Mouse (Mus musculus) heart, postnatal 0 days (tissue): Measurements from ENCODE around the gene Alppl2. TPM values are rescaled to one million over a fixed set of nuclear protein-coding genes. Genes with fewer than 3 reads are reported as not detected.

Experiments used
- ATAC-seq: fragments of 200-750 bp; cut with Nextera tagmentation; 2 replicates; pipeline ENCODE4 v1.8.0; 2017; ENCODE audit warnings: low read depth, moderate number of reproducible peaks, moderate library complexity; ENCODE audit not compliant: insufficient read depth
- DNase-seq: peaks from one replicate; pipeline ENCODE4 v3.0.0-alpha.2; 2016; ENCODE audit warnings: low spot score
- H3K27ac ChIP-seq: fragments of 300-500 bp; sonication (generic); 2 replicates; pipeline ENCODE4 v1.5.1; 2014; ENCODE audit warnings: low read depth, mild to moderate bottlenecking
- H3K27me3 ChIP-seq: fragments of 300-500 bp; sonication (generic); 2 replicates; pipeline ENCODE4 v1.6.1; 2014; ENCODE audit warnings: low read length, mixed read lengths; ENCODE audit not compliant: control insufficient read depth, insufficient read depth
- H3K36me3 ChIP-seq: fragments of 300-500 bp; sonication (generic); replicated peaks from 2 replicates; pipeline ENCODE4 v1.6.1; 2014; ENCODE audit warnings: low read length, mixed read lengths; ENCODE audit not compliant: control insufficient read depth, insufficient read depth
- H3K4me1 ChIP-seq: fragments of 300-500 bp; sonication (generic); 2 replicates; pipeline ENCODE4 v1.6.1; 2014; ENCODE audit warnings: antibody characterized with exemption; ENCODE audit not compliant: control insufficient read depth, insufficient read depth
- H3K4me2 ChIP-seq: fragments of 300-500 bp; sonication (generic); 2 replicates; pipeline ENCODE4 v1.6.1; 2014; ENCODE audit warnings: low read depth, mild to moderate bottlenecking, low read length, moderate library complexity
- H3K4me3 ChIP-seq: fragments of 300-500 bp; sonication (generic); 2 replicates; pipeline ENCODE4 v1.5.1; 2014; ENCODE audit warnings: low read depth, low read length
- H3K9ac ChIP-seq: fragments of 300-500 bp; sonication (generic); replicated peaks from 2 replicates; pipeline ENCODE4 v1.6.1; 2014; ENCODE audit warnings: low read depth, low read length, mixed read lengths
- H3K9me3 ChIP-seq: fragments of 300-500 bp; sonication (generic); replicated peaks from 2 replicates; pipeline ENCODE4 v1.6.1; 2016; ENCODE audit warnings: low read length; ENCODE audit not compliant: control insufficient read depth
- CTCF ChIP-seq: IDR thresholded peaks from 2 replicates; pipeline ENCODE4 v1.5.1; 2016; ENCODE audit warnings: antibody characterized with exemption, control low read depth, low read depth
- EP300 ChIP-seq: IDR thresholded peaks from 2 replicates; pipeline ENCODE4 v1.6.1; 2016; ENCODE audit warnings: antibody characterized with exemption, low read depth
- WGBS: fragments of 180-500 bp; shearing (Covaris S2); extraction: QIAGEN DNeasy Blood & Tissue Kit; methylation state at CpG from one replicate; pipeline ENCODE4 v1.1.7; 2014; 5-methylcytosine and 5-hydroxymethylcytosine counted together
- polyA plus RNA-seq: library from polyadenylated mRNA; unstranded; fragments of >200 nt; fragmentation: Nextera tagmentation; extraction: Ambion mirVana; gene quantifications from 2 replicates; pipeline ENCODE4 v1.2.1, GENCODE M21; 2015
- total RNA-seq: library from RNA; depleted of rRNA; stranded (reverse); fragments of >200 nt; gene quantifications from 2 replicates; pipeline ENCODE4 v1.2.3, GENCODE M21; 2014; ENCODE audit warnings: low replicate concordance

Alppl2 gene
- total and polyA plus RNA-seq, 2 experiments from 2014 or later = not detected

DNA sequence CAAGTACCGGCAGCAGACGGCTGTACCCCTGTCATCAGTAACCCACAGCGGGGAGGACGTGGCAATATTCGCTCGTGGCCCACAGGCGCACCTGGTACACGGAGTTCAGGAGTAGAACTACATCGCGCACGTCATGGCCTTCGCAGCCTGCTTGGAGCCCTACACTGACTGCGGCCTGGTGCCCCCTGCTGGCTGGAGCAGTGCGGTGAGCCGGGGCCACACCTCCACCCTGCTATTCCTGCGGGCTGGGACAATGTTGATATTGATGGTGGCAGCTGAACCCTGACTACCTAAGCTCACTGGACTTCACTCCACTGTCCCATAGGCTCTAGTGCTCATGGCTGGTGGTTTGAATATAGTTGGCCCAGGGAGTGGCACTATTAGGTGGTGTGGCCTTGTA, 19.0 kb downstream of the Alppl2 start:
- no peak for ATAC-seq
- Histone ChIP-seq H3K9me3 (no peaks in the 10 kb centered on the region), H3K4me1 (no peaks in the 10 kb centered on the region), H3K4me2 (no peak overlapping the region), H3K27me3 (no peaks in the 10 kb centered on the region), H3K9ac (no peak overlapping the region), H3K36me3 (no peaks in the 10 kb centered on the region), H3K4me3 (no peak overlapping the region), H3K27ac (no peak overlapping the region)
- no peak for DNase-seq
- WGBS = 48% methylated on average over 16 of the region's 16 CpGs
- TF ChIP-seq CTCF (peak; percentile 34), EP300 (no peak)

- no peak for ATAC-seq
Measured at GRCm38 (mm10) chr1:87060913-87061312, 28.8 kb downstream of the Alppl2 start.

GRCm38 (mm10) chr1:87059042-87059665, 30.6 kb downstream of the Alppl2 start:
- TF ChIP-seq EP300 (no peak), CTCF (no peak)
- Histone ChIP-seq H3K27ac (no peak overlapping the region), H3K36me3 (no peaks in the 10 kb centered on the region), H3K4me1 (no peaks in the 10 kb centered on the region), H3K4me2 (no peak overlapping the region), H3K9ac (no peak overlapping the region), H3K9me3 (no peaks in the 10 kb centered on the region), H3K27me3 (no peaks in the 10 kb centered on the region), H3K4me3 (no peak overlapping the region)
- ATAC-seq (no peak), DNase-seq (no peak)
- WGBS = 74% methylated on average over 8 of the region's 8 CpGs

More at GRCm38 (mm10) chr1:87060913-87061312, 28.8 kb downstream of the Alppl2 start:
- Histone ChIP-seq H3K27me3 (no peaks in the 10 kb centered on the region), H3K4me2 (no peak overlapping the region), H3K4me1 (no peaks in the 10 kb centered on the region), H3K36me3 (no peaks in the 10 kb centered on the region), H3K9ac (no peak overlapping the region), H3K27ac (no peak overlapping the region), H3K9me3 (no peaks in the 10 kb centered on the region), H3K4me3 (no peak overlapping the region)
- TF ChIP-seq CTCF = no peak
- TF ChIP-seq EP300 = no peak
- no peak for DNase-seq

GRCm38 (mm10) chr1:87057075-87057474, 32.7 kb downstream of the Alppl2 start:
- Histone ChIP-seq H3K36me3 (no peaks in the 10 kb centered on the region), H3K27ac (no peak overlapping the region), H3K9ac (no peak overlapping the region), H3K4me1 (no peaks in the 10 kb centered on the region), H3K9me3 (no peaks in the 10 kb centered on the region), H3K4me2 (no peak overlapping the region), H3K27me3 (no peaks in the 10 kb centered on the region), H3K4me3 (no peak overlapping the region)
- TF ChIP-seq EP300 (no peak), CTCF (no peak)
- ATAC-seq (no peak), DNase-seq (no peak)
- 58% methylated on average over 4 of the region's 4 CpGs for WGBS

DNA sequence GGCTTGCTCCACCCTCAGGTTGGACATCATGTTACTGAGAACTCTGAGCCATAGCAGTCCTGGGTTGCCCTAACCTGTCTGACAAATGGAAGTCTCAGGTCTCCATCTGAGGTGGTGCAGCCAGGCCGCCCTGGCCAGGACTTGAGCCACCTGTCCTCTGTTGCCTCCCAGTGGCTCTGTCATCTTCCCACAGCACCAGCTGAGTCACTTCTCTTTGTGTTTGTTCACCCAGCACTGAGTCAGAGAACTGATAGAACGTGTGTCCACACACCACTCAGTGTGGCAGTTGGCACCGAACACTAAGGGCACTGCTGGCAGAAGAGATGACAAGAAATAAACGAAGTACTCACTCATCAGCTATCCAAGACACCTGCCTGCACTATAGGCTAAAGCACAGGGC, 38.4 kb downstream of the Alppl2 start:
- no peak for TF ChIP-seq EP300
- TF ChIP-seq CTCF = no peak
- no peak overlapping the region for H3K4me2 ChIP-seq
- ATAC-seq (no peak), DNase-seq (no peak)
- 62% methylated on average over 4 of the region's 4 CpGs for WGBS
- H3K9me3 ChIP-seq = no peaks in the 10 kb centered on the region
- H3K27ac ChIP-seq = no peak overlapping the region
- H3K27me3 ChIP-seq = no peaks in the 10 kb centered on the region
- no peak overlapping the region for H3K4me3 ChIP-seq
- H3K9ac ChIP-seq = no peak overlapping the region
- no peaks in the 10 kb centered on the region for H3K4me1 ChIP-seq
- H3K36me3 ChIP-seq = no peaks in the 10 kb centered on the region; the same call in 1 of the 2 replicates

GRCm38 (mm10) chr1:87050700-87051099, 39.0 kb downstream of the Alppl2 start:
- ATAC-seq (no peak), DNase-seq (no peak)
- H3K27me3 ChIP-seq = no peaks in the 10 kb centered on the region
- H3K4me3 ChIP-seq = no peak overlapping the region
- no peaks in the 10 kb centered on the region for H3K9me3 ChIP-seq
- no peak overlapping the region for H3K9ac ChIP-seq
- peaks cover 3% of the 10 kb centered on the region; the same call in 1 of the 2 replicates for H3K36me3 ChIP-seq
- H3K27ac ChIP-seq = no peak overlapping the region
- no peak overlapping the region for H3K4me2 ChIP-seq
- TF ChIP-seq CTCF (no peak), EP300 (no peak)
- 71% methylated on average over 1 of the region's 1 CpGs for WGBS
- H3K4me1 ChIP-seq = no peaks in the 10 kb centered on the region
